Mouse (Mus musculus) adrenal gland, adult 18-20 months (tissue): ENCODE measurements around the gene 5031410I06Rik. TPM values are rescaled to one million over a fixed set of nuclear protein-coding genes. Genes with fewer than 3 reads are reported as not detected.
"Not testable (repeated sequence)": the region's sequence is repeated elsewhere in the genome, so short reads cannot be mapped to it uniquely, and the experiment has no call there.

Experiments used
- DNase-seq, 2 experiments: peaks; one replicate each; pipeline ENCODE4 v3.0.0; 2021 to 2022; ENCODE audit warnings: low spot score in 2 of 2
- long read RNA-seq, 2 experiments: library from polyadenylated mRNA; stranded (forward); transcript quantifications; one replicate each; pipeline ENCODE4 v2.0.0; 2021
- total RNA-seq, 2 experiments: library from RNA; stranded (reverse); gene quantifications; 1 replicate in 1 of 2; 2 replicates in 1 of 2; pipeline ENCODE4 v1.2.3; 2021

Gene 5031410I06Rik
- total RNA-seq: not detected
- long read RNA-seq, experiment 1: 0 reads
- long read RNA-seq, experiment 2, partial matches to known transcripts: 0 of 1 reads
- long read RNA-seq, experiment 2, other reads (novel, unspliced or antisense): 1 of 1 reads

DNA sequence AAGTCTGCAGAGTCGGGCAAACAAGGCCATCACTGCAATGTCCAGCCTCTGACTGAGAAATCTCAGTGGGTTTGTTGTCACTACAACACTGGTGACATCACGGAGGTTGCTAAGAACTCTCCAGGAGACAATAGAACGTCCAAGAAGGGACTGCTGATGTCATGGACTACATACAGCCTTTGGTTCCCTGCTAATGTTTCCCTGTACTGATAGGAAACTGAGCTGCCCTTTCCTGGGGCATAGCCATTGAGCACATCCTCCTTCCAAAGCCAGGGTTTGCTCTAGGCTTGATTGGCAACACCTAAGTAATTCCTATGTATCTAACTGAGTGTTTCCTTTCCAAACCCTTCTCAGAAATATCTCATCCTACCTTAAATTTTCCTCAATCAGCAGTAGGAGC is at the start of gene 5031410I06Rik:
Gene 5031410I06Rik (minus strand): TSS at position 101 of the 400 bp plus-strand sequence.
- DNase-seq: not testable (repeated sequence)

- no peak for DNase-seq
These were observed 37.7 kb upstream of the 5031410I06Rik start for GRCm38 (mm10) chr5:26142891-26143290.

DNA sequence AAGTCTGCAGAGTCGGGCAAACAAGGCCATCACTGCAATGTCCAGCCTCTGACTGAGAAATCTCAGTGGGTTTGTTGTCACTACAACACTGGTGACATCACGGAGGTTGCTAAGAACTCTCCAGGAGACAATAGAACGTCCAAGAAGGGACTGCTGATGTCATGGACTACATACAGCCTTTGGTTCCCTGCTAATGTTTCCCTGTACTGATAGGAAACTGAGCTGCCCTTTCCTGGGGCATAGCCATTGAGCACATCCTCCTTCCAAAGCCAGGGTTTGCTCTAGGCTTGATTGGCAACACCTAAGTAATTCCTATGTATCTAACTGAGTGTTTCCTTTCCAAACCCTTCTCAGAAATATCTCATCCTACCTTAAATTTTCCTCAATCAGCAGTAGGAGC is 16.2 kb upstream of the 5031410I06Rik start, which contains the start of gene Gm10220:
Gene Gm10220 (minus strand): TSS at position 101 of the 400 bp plus-strand sequence.
- not testable (repeated sequence) for DNase-seq

- not testable (repeated sequence) for DNase-seq
These were observed 16.0 kb downstream of the 5031410I06Rik start, which contains the start of gene Gm10471 for GRCm38 (mm10) chr5:26089191-26089590. Gene Gm10471, minus strand, starts transcription at chr5:26089291.

DNA sequence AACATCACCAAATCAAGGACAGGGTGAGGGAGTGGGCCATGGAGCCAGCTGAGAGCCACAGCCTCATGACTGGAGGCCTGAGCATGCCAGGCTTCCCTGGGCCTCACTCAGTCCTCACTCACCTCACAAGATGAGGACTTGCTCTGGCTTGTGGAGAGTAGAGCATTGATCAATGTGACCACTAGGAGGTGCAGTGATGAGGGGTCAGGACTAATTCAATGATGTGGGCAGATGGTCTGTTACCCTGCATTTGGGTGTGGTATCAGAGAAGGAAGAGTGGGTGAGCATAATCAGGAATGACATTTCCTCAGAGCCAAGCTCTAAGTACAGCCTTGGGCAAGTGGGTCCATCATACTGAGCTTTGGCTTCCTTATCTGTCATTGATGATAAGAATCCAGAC is 26.1 kb downstream of the 5031410I06Rik start:
- not testable (repeated sequence) for DNase-seq

DNA sequence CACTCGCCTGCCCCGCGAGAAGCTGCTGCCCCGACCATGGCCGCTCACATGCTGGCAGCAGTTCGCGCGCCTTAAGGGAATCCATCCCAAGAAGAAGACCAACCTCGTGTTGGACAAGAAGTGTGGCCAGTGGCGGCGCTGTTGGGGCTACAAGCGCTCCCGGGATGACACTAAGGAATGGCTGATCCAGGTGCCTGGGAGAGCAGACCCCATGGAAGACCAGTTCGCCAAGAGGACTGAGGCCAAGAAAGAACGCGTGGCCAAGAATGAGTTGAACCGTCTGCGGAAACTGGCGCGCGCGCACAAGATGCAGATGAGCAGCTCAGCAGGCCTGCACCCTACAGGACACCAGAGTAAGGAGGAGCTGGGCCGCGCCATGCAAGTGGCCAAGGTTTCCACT is 34.4 kb downstream of the 5031410I06Rik start:
- no peak for DNase-seq

DNA sequence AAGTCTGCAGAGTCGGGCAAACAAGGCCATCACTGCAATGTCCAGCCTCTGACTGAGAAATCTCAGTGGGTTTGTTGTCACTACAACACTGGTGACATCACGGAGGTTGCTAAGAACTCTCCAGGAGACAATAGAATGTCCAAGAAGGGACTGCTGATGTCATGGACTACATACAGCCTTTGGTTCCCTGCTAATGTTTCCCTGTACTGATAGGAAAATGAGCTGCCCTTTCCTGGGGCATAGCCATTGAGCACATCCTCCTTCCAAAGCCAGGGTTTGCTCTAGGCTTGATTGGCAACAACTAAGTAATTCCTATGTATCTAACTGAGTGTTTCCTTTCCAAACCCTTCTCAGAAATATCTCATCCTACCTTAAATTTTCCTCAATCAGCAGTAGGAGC is 46.7 kb downstream of the 5031410I06Rik start, which contains the start of gene Gm7347:
Gene Gm7347 (minus strand): TSS at position 101 of the 400 bp plus-strand sequence.
- not testable (repeated sequence) for DNase-seq

Other genes with a start within 250 kb of the 5031410I06Rik start
- gene Gm21663, start 163.0 kb downstream of the 5031410I06Rik start, total RNA-seq: not detected
- not detected for gene Gm21671, start 150.9 kb downstream of the 5031410I06Rik start, total RNA-seq
- not detected for gene Gm21680, start 132.7 kb downstream of the 5031410I06Rik start, total RNA-seq
- gene Gm21698, start 116.7 kb downstream of the 5031410I06Rik start, total RNA-seq: not detected
- not detected for gene Gm1979, start 100.6 kb downstream of the 5031410I06Rik start, total RNA-seq
- gene Gm5862, start 82.4 kb downstream of the 5031410I06Rik start, total RNA-seq: not detected
- under 1 TPM in 1 of 2 experiments, not detected in 1; 0.17 TPM for gene Speer4a, start 65.8 kb downstream of the 5031410I06Rik start, total RNA-seq
- gene Gm7347, start 46.8 kb downstream of the 5031410I06Rik start, total RNA-seq: not detected
- not detected for gene Gm10471, start 16.1 kb downstream of the 5031410I06Rik start, total RNA-seq
- not detected for gene Gm10220, start 16.1 kb upstream of the 5031410I06Rik start, total RNA-seq
- not detected for gene Gm7361, start 152.3 kb upstream of the 5031410I06Rik start, total RNA-seq